Mouse (Mus musculus): ENCODE measurements around the gene Dnah7c.
"Not testable (repeated sequence)": the region's sequence is repeated elsewhere in the genome, so short reads cannot be mapped to it uniquely, and the experiment has no call there.

DNA sequence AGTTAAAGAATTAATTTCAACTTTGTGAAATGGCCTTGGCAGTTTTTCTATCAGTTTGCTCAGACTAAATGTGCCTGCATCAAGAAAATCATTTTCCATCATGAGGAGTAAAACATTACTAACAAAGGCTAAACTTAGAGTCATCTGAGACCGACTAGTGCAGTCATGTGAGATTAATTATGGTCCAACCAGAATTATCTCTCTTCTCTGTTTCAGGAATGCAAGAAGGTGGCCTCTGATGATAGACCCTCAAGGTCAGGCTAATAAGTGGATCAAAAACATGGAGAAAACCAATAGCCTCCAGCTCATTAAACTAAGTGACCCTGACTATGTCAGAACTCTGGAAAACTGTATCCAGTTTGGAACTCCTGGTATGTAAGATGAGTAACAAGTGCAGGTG lies 299.4 kb downstream of the Dnah7c start:
- not testable (repeated sequence) for TF ChIP-seq CTCF (IDR thresholded peaks at IDR 0.05; ENCODE audit: low read depth, low read length); GATA2 (IDR thresholded peaks at IDR 0.05; ENCODE audit: borderline replicate concordance, low read depth, low read length); GATA1 (IDR thresholded peaks at IDR 0.05; ENCODE audit: borderline replicate concordance, low read length); TAL1 (conservative IDR thresholded peaks at IDR 0.05; ENCODE audit: low read depth, low read length)
